Mouse (Mus musculus) bone marrow macrophage, adult 2 months (primary cell): ENCODE measurements around the gene Irak1bp1.

Experiments used
- CTCF ChIP-seq: IDR thresholded peaks from 2 replicates; pipeline ENCODE4 v1.5.1; 2012; ENCODE audit warnings: low read depth, mild to moderate bottlenecking, low read length, moderate library complexity
- POLR2A ChIP-seq: IDR thresholded peaks from 2 replicates; pipeline ENCODE4 v1.6.1; 2012; ENCODE audit warnings: mild to moderate bottlenecking, low read depth, low read length, borderline replicate concordance

GRCm38 (mm10) chr9:82861775-82862430 lies 32.6 kb downstream of the Irak1bp1 start:
- TF ChIP-seq POLR2A (no peak), CTCF (no peak)
